Mouse (Mus musculus) forebrain, embryonic 14.5 days (tissue): ENCODE data around the gene Nexn. TPM values are rescaled to one million over a fixed set of nuclear protein-coding genes. Genes with fewer than 3 reads are reported as not detected.
"Not testable (repeated sequence)": the region's sequence is repeated elsewhere in the genome, so short reads cannot be mapped to it uniquely, and the experiment has no call there.

Experiments used
- ATAC-seq: fragments of 200-750 bp; cut with Nextera tagmentation; 2 replicates; pipeline ENCODE4 v1.8.0; 2017; ENCODE audit warnings: mild to moderate bottlenecking, moderate library complexity
- DNase-seq: peaks from one replicate; pipeline ENCODE4 v3.0.0-alpha.2; 2015; ENCODE audit warnings: low spot score
- H3K27ac ChIP-seq: fragments of 300-500 bp; sonication (generic); 2 replicates; pipeline ENCODE4 v1.5.1; 2014; ENCODE audit warnings: low read depth, mild to moderate bottlenecking, control low read depth, low read length, moderate library complexity
- H3K27me3 ChIP-seq: fragments of 300-500 bp; sonication (generic); replicated peaks from 2 replicates; pipeline ENCODE4 v1.6.1; 2014; ENCODE audit warnings: low read length, control low read depth, mixed read lengths; ENCODE audit not compliant: control insufficient read depth, insufficient read depth
- H3K36me3 ChIP-seq: fragments of 300-500 bp; sonication (generic); 2 replicates; pipeline ENCODE4 v1.6.1; 2014; ENCODE audit warnings: low read length, control low read depth; ENCODE audit not compliant: control insufficient read depth, insufficient read depth
- H3K4me1 ChIP-seq: fragments of 300-500 bp; sonication (generic); 2 replicates; pipeline ENCODE4 v1.6.1; 2014; ENCODE audit warnings: antibody characterized with exemption, low read length, control low read depth; ENCODE audit not compliant: control insufficient read depth, insufficient read depth
- H3K4me2 ChIP-seq: fragments of 300-500 bp; sonication (generic); 2 replicates; pipeline ENCODE4 v1.6.1; 2014; ENCODE audit warnings: mild to moderate bottlenecking, control low read depth, low read length
- H3K4me3 ChIP-seq: fragments of 300-500 bp; sonication (generic); 2 replicates; pipeline ENCODE4 v1.5.1; 2014; ENCODE audit warnings: low read depth, low read length, control low read depth
- H3K9ac ChIP-seq: fragments of 300-500 bp; sonication (generic); 2 replicates; pipeline ENCODE4 v1.6.1; 2014; ENCODE audit warnings: mild to moderate bottlenecking, low read length, control low read depth, moderate library complexity
- H3K9me3 ChIP-seq: fragments of 300-500 bp; sonication (generic); replicated peaks from 2 replicates; pipeline ENCODE4 v1.6.1; 2016; ENCODE audit warnings: low read length, control low read depth, mixed read lengths; ENCODE audit not compliant: control insufficient read depth
- WGBS: fragments of 180-500 bp; shearing (Covaris S2); extraction: QIAGEN DNeasy Blood & Tissue Kit; methylation state at CpG from one replicate; pipeline ENCODE4 v1.1.7; 2014; 5-methylcytosine and 5-hydroxymethylcytosine counted together
- polyA plus RNA-seq: library from polyadenylated mRNA; unstranded; fragments of >200 nt; fragmentation: Nextera tagmentation; extraction: Ambion mirVana; gene quantifications from 2 replicates; pipeline ENCODE4 v1.2.1, GENCODE M21; 2014

Gene Nexn
- polyA plus RNA-seq, 1 experiment from 2014 or later, result 1.8 TPM

GRCm38 (mm10) chr3:152202942-152203341 is 63.2 kb downstream of the Nexn start:
- no peak for DNase-seq
- no peaks in the 10 kb centered on the region for H3K36me3 ChIP-seq

GRCm38 (mm10) chr3:152201651-152202050 is 64.5 kb downstream of the Nexn start:
- Histone ChIP-seq H3K9ac (no peak overlapping the region), H3K4me1 (no peaks in the 10 kb centered on the region), H3K27ac (no peak overlapping the region), H3K9me3 (no peaks in the 10 kb centered on the region), H3K4me2 (no peak overlapping the region), H3K27me3 (no peaks in the 10 kb centered on the region), H3K4me3 (no peak overlapping the region), H3K36me3 (no peaks in the 10 kb centered on the region)
- no peak for DNase-seq
- ATAC-seq, result no peak
- 83% methylated on average over 2 of the region's 2 CpGs for WGBS

More at GRCm38 (mm10) chr3:152202942-152203341, 63.2 kb downstream of the Nexn start:
- Histone ChIP-seq H3K4me3 (no peak overlapping the region), H3K27ac (no peak overlapping the region), H3K27me3 (no peaks in the 10 kb centered on the region), H3K9me3 (no peaks in the 10 kb centered on the region), H3K9ac (no peak overlapping the region), H3K4me1 (no peaks in the 10 kb centered on the region), H3K4me2 (no peak overlapping the region)
- ATAC-seq, result no peak

- no peaks in the 10 kb centered on the region for H3K27me3 ChIP-seq
These were observed 65.0 kb downstream of the Nexn start for GRCm38 (mm10) chr3:152201181-152201580.

GRCm38 (mm10) chr3:152199125-152199524 is 67.0 kb downstream of the Nexn start:
- no peaks in the 10 kb centered on the region for H3K27me3 ChIP-seq
- H3K4me1 ChIP-seq, result no peaks in the 10 kb centered on the region
- H3K27ac ChIP-seq, result no peak overlapping the region
- no peak overlapping the region for H3K9ac ChIP-seq
- DNase-seq (no peak), ATAC-seq (no peak)
- no peaks in the 10 kb centered on the region for H3K9me3 ChIP-seq
- 62% methylated on average over 3 of the region's 3 CpGs for WGBS
- no peaks in the 10 kb centered on the region for H3K36me3 ChIP-seq
- H3K4me3 ChIP-seq, result no peak overlapping the region
- H3K4me2 ChIP-seq, result no peak overlapping the region

More at GRCm38 (mm10) chr3:152201181-152201580, 65.0 kb downstream of the Nexn start:
- no peak for ATAC-seq
- no peak overlapping the region for H3K27ac ChIP-seq
- H3K9me3 ChIP-seq, result no peaks in the 10 kb centered on the region
- no peaks in the 10 kb centered on the region for H3K36me3 ChIP-seq
- no peak overlapping the region for H3K4me2 ChIP-seq
- H3K9ac ChIP-seq, result no peak overlapping the region
- no peak overlapping the region for H3K4me3 ChIP-seq
- H3K4me1 ChIP-seq, result no peaks in the 10 kb centered on the region
- no peak for DNase-seq
- WGBS, result 92% methylated on average over 3 of the region's 3 CpGs

GRCm38 (mm10) chr3:152197246-152197645 is 68.9 kb downstream of the Nexn start:
- not testable (repeated sequence) for H3K4me3 ChIP-seq, ATAC-seq, H3K27ac ChIP-seq, H3K9me3 ChIP-seq, H3K27me3 ChIP-seq, H3K9ac ChIP-seq, H3K4me1 ChIP-seq, H3K36me3 ChIP-seq, DNase-seq, H3K4me2 ChIP-seq
- WGBS, result 35% methylated on average over 2 of the region's 2 CpGs

GRCm38 (mm10) chr3:152193635-152194097 is 72.5 kb downstream of the Nexn start:
- Histone ChIP-seq H3K9me3 (no peaks in the 10 kb centered on the region), H3K4me3 (peak overlapping the region; percentile 37), H3K27ac (peak overlapping the region; percentile 67), H3K4me1 (peaks cover 8% of the 10 kb centered on the region), H3K4me2 (peak overlapping the region; percentile 52), H3K9ac (peak overlapping the region; percentile 52), H3K36me3 (no peaks in the 10 kb centered on the region), H3K27me3 (no peaks in the 10 kb centered on the region)
- DNase-seq, result peak; percentile 96
- ATAC-seq, result peak; percentile 97
- under 1% methylated on average over 17 of the region's 17 CpGs for WGBS

GRCm38 (mm10) chr3:152193177-152193576 is 73.0 kb downstream of the Nexn start:
- 12% methylated on average over 7 of the region's 7 CpGs for whole genome bisulfite sequencing
- no peak for ATAC-seq

GRCm38 (mm10) chr3:152192238-152192931 is 73.8 kb downstream of the Nexn start:
- DNase-seq, result peak; percentile 80
- Histone ChIP-seq H3K27me3 (no peaks in the 10 kb centered on the region), H3K27ac (no peak overlapping the region), H3K36me3 (no peaks in the 10 kb centered on the region), H3K4me1 (peaks cover 8% of the 10 kb centered on the region), H3K9me3 (no peaks in the 10 kb centered on the region), H3K4me2 (peak overlapping the region; percentile 52), H3K4me3 (peak overlapping the region; percentile 27), H3K9ac (peak overlapping the region; percentile 40)
- 25% methylated on average over 9 of the region's 11 CpGs for WGBS
- 0 out of 2 replicates have a peak, but pooled peaks have one; percentile 29 for ATAC-seq

More at GRCm38 (mm10) chr3:152193177-152193576, 73.0 kb downstream of the Nexn start:
- Histone ChIP-seq H3K9ac (peak overlapping the region; percentile 52), H3K27me3 (no peaks in the 10 kb centered on the region), H3K4me2 (peak overlapping the region; percentile 52), H3K4me1 (peaks cover 8% of the 10 kb centered on the region), H3K9me3 (no peaks in the 10 kb centered on the region), H3K36me3 (no peaks in the 10 kb centered on the region), H3K4me3 (peak overlapping the region; percentile 37), H3K27ac (peak overlapping the region; percentile 67)
- DNase-seq, result no peak

GRCm38 (mm10) chr3:152191791-152192237 is 74.3 kb downstream of the Nexn start:
- DNase-seq (peak; percentile 40), ATAC-seq (peak; percentile 25; the same call in 1 of the 2 replicates)
- WGBS, result 12% methylated on average over 6 of the region's 6 CpGs

More at GRCm38 (mm10) chr3:152191791-152192237, 74.3 kb downstream of the Nexn start:
- Histone ChIP-seq H3K36me3 (no peaks in the 10 kb centered on the region), H3K4me3 (peak overlapping the region; percentile 27), H3K27me3 (no peaks in the 10 kb centered on the region), H3K9ac (peak overlapping the region; percentile 40), H3K9me3 (no peaks in the 10 kb centered on the region), H3K4me1 (peaks cover 8% of the 10 kb centered on the region), H3K4me2 (peak overlapping the region; percentile 52), H3K27ac (no peak overlapping the region)
